Mouse (Mus musculus): ENCODE measurements around the gene A730071L15Rik.
A peak's percentile ranks its signal among the peaks of the same experiment; 100 is the strongest.

A730071L15Rik gene

DNA sequence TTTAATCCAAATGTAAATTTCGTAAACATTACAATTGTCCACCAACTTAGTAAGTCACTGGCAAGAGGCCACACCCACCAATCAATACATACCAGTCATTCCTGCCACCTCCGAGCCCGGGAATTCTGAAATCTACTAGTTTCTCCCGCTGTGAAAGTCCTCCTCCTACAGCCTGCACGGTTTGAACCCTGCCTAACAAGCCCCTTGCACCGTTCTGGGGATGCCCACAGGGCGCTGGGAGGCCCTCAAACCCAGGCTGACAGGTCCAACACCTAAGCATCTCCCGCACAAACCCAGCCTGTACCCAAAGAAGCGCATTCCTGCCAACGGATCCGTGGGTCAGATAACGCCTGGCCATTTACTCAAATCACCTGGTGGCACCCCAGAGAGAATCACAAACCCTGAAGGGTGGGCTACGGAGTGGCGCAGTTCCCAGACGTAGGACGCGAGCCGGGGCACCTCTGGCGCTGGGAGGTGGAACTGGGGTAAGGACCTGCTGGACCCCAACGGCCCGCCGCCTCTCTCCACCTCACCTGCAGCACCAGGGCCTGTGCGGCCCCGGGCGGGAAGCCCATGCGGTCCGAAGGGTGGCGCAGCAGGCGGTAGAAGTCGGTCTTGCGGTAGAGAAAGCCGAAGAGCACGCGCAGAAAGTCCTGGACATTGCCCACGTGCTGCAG, at the start of gene A730071L15Rik:
TSS of gene A730071L15Rik (plus strand) at position 620 of the 677 bp plus-strand sequence.
- no peak for DNase-seq (ENCODE audit: low spot score)

DNA sequence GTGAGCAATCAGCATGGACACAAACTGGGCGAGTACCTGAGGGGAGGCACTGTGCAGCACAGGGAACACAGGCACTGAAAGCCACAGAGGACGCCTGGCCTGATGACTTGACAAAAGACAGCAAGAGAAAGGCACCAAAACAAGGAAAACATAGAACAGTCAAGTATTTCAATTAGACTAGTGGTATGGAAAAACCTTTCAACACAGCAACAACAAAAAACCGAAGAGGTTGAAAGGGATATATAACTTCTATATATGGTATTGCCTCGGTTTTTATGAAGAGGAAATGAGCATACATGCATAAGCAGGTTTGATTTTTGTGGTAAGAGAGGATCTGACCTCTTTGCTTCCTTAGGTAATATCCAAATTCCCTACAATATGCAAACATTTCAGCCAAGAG, 47.0 kb upstream of the A730071L15Rik start:
- no peak for DNase-seq (ENCODE audit: low spot score)

DNA sequence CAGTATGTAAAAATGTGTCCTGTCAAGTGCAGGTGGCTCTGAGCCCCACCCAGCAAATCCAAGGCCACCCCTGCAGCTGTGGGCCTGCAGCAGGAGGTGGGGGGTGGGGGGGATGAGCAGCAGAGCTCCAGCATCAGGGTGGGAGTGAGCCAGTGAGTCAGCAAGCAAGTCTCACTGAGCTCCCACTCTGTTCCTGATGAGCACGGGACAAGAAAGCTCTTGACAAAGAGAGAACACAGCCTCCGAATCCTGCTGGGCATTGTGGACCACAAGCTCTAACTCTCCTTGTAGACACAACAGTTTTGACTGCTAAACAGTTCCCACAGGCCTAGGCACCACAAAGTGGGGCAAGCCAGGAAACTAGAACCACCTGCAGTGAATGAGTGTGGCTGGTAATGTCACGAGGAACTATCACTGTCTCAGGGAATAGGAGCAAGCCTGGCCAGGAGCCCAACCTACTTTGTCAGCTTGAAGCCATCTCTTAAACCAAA, 45.6 kb upstream of the A730071L15Rik start:
- no peak for DNase-seq (ENCODE audit: low spot score)

DNA sequence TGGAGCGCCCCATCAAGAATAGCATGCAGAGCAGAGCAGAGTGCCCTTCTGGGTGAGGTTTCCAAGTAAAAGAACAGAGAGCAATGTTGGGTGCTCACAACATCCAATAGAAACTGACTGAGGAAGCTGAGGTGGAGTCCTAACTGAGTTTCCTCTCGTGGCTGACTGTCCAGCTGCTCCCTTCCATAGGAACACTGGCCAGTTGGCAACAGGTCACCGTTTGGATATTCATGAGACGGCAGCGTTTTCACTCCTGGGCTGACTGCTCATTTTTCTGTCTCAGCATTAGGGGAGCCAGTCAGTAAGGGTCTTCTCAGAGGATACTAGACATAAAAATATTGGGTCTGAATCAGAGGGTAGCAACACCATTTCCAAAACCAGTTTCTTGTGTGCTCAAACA, 43.2 kb upstream of the A730071L15Rik start:
- DNase-seq (ENCODE audit: low spot score), result no peak

DNA sequence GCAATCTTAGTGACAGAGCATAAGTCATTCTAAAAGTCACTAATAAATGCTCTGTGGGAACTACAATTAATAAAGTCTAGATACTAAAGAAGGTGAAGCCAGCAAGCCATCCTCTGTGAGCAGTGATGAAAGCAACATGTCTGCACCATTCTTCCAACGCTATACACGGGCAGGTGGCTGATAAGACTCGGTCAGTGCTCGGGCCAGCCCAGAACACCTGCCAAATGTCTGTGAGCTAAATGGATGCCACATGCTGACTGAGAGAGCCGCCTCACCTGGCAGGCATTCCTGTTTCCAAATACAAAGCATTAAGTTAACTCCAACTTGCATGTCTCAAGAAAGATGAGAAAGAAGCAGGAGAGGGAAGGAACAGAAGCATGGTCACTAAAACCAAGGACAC, 42.7 kb upstream of the A730071L15Rik start:
- no peak for DNase-seq (ENCODE audit: low spot score)

DNA sequence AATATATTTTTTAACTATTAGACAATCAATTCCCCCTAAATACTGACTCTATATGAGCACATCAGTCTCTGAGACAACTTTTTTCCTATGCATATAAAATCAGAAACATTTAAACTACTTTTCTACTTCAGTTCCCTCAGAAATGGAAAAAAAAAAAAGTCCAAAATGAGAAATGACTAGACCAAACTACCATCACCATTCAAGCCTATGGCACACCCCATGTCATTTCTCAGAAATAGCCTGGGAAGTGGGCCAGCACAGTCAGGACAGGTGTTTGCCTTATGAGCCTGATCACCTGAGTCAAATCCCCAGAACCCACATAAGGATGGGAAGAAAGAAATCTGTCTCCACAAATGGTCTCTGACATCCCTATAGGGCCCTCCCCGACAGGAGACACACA, 41.3 kb upstream of the A730071L15Rik start:
- no peak for DNase-seq (ENCODE audit: low spot score)

DNA sequence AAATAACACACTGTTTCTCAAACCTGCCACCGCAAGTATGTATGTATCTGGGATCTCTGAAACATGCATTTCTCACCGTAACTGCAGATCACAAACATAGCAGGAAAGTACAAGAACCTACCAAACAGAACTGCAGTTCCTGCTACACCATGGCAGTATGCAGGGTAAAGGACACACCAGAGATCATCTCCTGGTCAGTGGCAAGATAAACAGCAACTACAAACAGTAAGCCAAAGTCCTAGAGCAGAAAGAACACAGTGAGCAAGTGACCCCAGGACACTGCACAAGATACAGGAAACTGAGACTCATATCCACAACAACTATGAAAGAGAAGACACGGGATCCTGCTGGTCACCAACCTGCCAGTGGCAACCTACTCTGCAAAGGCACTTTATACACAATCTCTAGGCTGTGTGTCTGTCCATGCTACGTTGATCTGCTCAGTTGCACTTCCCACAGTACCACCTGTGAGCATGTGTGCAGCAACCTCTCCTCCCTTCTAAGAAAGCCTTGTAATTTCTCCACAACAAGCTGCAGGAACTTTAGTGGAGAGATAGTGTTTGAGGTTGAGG, 40.0 kb upstream of the A730071L15Rik start:
- no peak for DNase-seq (ENCODE audit: low spot score)

DNA sequence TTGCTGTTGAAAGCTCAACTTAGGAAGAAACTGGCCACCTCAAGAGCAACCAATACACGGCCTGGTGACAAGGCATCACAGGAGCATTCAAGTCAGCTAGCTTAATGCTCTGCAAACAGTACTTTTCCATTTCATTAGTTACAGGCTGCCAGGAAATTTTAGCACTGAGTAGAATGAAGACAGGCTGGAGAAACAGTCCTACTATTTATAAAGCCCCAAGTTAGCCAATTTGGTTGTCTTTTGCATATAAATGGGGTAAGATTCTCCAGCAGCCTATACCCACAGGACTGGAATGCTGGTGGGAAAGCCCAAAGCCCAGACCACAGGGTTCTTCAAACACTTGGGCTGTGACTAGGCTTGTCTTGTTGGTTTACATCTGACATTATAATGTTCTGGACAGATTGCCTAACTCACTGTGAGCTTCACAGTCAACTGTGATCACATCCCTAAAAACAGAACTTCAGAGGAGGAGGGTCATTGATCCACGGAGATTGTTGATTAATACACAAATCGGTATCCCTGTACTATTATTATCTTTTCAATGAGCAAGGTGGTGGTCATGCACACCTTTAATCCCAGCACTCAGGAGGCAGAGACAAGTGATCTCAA, 39.1 kb upstream of the A730071L15Rik start:
- no peak for DNase-seq (ENCODE audit: low spot score)

DNA sequence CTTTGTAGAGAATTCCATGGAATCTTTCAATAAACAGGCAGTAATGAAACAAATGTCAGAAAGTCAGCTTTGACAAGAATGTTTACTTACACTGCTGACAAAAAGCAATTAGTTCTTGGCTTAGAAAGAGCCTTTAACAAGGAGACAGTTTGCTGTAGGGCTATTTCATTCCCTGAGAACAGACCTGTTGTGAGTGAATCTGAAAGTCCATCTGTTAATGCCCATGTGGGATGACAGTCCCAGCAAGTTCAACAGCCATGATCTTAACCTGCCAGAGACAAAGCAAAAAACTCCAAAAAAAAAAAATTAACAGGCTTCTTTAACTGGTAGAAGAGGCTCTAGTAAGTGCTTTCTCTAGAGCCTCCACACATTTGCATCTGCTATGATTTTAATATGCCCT, 38.3 kb upstream of the A730071L15Rik start:
- no peak for DNase-seq (ENCODE audit: low spot score)

DNA sequence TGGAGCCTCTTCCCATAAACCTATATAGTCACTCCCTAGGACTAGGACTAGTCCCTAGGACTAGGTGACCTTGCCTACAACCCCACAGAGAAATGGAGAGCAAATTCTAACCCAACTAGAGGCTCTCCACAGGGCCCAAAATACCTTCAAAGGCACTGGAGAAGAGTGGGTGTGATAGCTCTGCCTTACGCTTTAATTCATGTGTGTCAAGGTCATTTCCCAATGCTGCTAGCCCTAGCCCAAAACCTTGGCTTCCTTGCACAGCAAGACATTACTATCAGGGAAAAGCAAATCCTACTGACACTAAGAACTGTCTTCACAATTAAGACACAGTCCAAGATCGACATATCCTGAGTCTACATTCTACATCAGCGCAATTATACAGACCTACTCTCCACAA, 36.8 kb upstream of the A730071L15Rik start:
- no peak for DNase-seq (ENCODE audit: low spot score)

DNA sequence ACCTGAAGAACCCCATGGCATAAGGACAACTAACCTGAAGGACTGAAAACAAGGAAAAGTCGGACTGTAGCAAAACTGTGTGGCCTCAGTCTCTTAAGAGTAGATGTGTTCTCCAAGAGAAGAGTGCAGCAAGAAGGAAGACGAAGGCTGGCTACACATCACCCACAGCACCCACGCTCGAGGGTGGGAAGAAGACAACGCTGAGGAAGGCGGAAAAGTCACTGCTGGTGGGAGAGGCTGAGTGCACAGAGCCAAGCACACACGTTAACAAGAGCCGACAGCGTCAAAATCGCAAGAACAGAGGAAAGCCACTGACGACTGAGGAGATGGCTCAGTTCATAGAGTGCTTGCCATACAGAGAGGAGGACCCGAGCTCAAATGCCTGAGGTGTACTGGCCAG, 36.1 kb upstream of the A730071L15Rik start:
- no peak for DNase-seq (ENCODE audit: low spot score)

DNA sequence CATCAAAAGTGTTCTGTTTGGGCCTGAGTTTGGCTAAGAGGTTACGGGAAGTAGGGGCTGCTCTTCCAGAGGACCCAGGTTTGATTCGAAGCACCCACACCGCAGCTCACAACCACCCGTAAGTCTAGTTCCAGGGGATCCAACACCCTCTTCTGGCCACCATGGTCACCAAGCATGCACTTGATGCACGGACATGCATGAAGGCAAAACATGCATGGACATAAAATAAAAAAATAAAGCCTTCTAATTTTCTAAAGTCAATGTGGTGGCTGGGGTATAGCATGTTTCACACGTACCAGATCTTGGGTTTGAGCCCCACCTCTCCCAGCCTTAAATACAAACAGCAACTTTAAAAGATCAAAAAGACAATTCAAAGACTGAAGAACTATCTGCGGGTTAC, 35.0 kb upstream of the A730071L15Rik start:
- DNase-seq (ENCODE audit: low spot score), result no peak

DNA sequence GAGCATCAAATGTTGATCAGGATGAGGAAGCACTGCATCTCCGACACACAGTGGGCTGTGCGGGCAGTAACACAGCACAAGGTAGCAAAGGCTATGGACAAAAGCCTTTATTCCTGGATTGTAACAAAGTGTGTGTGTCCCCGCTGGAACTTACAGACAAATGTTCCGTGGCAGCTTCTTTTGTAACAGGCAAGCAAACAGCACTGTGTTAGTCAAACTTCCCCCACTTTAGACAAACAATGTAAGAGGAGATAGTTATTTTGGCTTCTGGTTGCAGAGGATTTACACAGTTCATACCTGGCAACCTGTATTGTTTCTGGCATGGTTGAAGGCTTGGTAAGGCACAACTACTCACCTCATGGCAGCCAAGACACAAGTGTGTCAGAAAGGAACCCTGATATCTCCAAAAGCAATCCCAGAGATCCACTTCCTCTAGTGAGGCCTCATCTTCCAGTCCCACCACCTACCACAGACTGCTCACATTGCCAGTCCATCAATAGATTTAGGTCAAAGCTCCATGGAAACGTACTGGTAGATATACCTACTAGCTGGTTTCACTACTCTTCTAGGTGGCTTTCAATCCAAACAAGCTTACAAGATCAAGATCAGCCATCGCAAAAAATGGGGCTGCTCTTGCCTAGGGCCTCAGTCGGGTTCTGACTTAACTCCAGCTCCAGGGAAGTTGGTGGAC, 34.3 kb upstream of the A730071L15Rik start:
- DNase-seq (ENCODE audit: low spot score), result no peak

DNA sequence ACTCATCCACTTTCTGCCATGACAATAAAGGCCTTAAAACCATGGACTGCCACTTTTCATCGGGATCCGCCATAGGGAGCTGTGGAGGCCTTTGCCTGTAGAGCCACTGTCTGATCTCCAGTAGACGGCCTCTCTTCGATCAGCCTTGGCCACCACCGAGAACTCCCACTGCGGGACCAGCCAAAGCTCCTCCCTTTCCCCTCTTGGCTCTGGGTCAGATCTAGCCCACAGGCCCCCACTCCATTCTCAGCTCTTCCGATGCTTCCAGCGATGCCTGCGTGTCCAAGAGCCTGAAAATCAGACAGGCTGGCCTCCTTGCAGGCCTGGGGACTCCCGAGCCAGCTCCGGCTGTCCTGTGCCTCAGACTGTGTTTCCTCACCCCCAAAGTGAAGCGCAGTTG, 33.5 kb upstream of the A730071L15Rik start:
- DNase-seq (ENCODE audit: low spot score), result no peak

DNA sequence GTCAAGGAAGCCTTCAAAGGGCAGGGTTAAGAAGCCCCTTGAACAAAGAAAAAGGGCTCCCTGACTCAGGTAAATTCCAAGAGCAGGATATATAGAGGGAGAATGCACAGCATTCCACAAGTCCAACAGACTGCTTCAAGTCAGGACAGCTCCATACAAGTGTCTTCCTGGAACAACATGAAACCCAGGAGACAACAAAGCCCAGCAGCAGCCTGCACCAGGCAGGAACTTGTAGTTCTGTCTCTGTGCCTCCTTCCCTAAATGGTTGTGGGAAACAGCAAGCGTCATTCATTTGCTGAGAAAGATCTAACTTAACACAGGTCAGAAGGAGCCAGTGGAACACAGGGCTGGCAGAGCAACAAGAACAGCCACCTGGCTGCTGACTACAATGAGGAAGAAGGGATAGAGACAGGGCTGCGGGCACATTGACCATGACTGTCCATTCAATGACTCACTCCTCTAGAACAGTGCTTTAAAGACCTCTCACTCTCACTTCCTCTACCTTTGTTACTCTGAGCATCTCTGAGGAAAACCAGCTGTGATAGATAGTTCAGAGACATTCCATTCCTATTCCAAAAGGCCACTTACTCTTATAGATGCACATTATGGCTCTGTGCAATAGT, 30.7 kb upstream of the A730071L15Rik start:
- no peak for DNase-seq (ENCODE audit: low spot score)

DNA sequence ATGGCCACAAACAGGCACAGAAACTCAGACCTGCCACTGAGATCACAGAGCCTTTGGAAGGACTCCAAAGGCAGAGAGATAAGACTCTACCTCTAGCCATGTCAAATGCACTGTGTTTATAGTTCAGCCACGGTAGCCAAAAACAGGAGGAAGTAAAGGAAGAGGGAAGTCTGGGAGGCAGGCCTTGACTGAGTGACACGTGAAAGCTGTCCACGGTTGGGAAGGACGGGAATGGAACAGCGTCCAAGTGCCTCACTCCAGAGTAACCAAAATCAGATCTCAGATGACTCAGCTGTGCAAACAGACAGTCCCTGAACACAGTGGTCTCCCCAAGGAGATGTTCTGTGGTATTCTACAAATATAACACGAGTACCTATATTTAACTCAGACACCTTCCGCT, 25.1 kb upstream of the A730071L15Rik start:
- no peak for DNase-seq (ENCODE audit: low spot score)

DNA sequence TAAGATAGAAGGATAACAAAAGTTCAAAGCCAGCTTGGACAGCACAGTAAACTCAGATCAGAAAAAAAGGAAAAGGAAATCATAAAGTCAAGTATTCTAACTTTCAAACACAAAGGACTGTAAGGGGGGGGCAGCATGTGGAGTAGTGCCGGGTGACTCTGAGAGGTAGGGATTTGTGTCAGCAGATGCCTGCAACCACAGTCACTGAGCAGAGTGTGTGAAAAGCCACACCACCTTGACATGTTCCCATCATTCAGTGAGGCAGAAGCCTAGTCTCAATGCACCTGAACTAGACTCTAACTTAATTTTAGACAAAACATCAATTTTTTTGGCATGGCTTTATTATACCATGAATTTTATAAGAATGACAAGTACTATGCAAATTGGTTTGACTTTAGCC, 24.3 kb upstream of the A730071L15Rik start:
- DNase-seq (ENCODE audit: low spot score), result no peak

DNA sequence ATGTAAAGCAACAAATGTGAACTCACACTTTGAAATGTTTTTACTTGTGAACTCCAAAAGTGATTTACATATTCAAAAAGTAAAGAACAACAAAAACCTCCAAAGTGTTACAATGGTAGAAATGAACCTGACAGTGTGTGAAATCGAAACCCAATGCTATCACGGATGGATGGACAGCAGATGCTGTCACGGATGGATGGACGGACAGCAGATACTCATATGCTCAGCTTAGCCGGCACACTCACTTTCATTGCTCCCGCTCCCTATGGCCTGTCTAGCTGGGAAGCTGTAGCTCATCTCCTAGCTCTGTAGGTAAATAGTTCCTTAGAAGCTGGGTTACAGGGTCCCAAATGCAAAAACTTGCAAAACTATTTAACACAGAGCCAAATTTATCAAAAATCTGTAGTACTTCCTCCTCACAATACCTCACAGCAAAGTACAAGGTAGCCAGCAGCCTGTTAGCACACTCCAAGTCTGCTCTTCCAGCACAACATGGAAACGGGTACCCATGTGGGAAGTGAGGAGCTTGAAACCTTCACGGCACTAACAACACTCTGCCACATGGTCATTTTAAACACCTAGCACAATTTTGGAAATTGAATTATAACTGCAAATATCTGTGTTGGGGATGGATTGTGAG, 21.9 kb upstream of the A730071L15Rik start:
- no peak for DNase-seq (ENCODE audit: low spot score)

DNA sequence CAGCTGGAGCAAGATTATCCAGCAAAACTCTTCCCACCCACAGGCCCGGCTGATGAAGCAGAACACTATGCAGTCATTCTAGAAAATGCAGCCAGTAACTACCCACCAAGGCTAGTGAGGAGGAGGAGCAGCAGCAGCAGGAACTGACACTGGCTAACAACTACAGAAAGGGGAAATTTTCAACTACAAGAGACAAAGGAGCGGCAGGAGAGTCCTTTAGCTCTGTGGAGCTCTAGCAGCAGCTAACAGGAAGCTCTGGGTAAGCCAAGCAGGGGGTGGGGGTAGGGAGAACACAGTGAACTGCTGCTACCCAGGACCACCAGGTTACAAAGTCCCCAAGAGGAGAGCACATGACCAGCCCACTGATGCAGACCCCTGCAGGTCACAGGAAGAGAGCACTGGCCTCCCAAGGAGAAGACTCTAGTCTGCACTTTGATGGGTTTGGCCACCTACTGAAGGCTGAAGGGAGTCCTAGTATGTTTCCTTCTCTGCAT, 21.1 kb upstream of the A730071L15Rik start:
- no peak for DNase-seq (ENCODE audit: low spot score)

DNA sequence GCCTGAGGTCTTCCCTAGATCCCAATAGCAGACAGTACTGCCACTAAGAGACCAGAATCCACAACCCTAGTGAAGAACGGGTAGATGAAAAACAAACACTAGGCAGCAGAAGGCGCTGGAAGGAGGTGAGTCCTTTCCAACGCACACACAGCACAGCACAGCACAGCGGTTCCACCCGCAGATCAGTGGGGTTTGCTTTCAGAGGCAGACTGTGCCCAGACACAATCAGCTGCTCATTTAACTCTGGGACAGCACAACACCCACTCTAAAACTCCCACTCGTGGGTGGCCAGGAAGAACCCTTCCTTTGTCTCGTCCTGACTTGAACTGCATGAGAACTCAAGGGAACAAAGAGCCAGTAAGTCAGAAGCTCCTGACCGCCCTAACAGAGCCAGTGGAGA, 20.6 kb upstream of the A730071L15Rik start:
- peak; percentile 28 for DNase-seq (ENCODE audit: low spot score)

DNA sequence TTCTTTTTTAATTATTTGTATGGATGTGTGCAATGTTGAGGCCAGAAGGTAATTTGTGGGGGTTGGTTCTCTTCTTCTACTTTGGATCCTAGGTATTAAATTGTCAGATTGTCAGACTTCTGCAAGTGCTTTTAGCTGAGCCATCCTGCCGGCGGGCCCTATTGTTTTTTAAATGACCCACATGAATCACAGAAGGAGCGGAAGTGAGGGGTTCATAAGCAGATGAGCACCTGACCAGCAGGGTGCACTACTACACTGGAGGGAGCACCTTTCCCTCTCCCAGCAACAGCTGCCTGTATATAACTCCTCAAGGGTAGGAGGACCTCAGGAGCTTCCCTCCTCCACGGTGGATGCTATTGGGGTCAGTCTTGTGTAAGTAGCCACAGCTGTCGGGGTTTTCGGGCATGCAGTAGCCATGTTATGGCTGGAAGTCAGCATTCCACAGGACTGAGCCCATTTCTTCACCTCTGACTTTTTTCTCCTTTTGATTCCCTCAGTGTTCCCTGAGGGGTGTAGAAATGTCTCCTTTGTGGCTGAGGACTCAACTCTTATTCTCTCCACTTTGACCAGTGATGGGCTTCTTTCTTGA, 18.9 kb upstream of the A730071L15Rik start:
- DNase-seq (ENCODE audit: low spot score), result no peak
